Mouse (Mus musculus): ENCODE measurements around the gene Serpinb1b.

The Serpinb1b gene

GRCm38 (mm10) chr13:33090546-33090945 lies 12.2 kb downstream of the Serpinb1b start:
- DNase-seq (ENCODE audit: low read depth in 2 of 2, low spot score in 2 of 2), result no peak

GRCm38 (mm10) chr13:33091306-33091705 lies 12.9 kb downstream of the Serpinb1b start:
- no peak for DNase-seq (ENCODE audit: low read depth in 2 of 2, low spot score in 2 of 2)

GRCm38 (mm10) chr13:33095575-33095974 lies 17.2 kb downstream of the Serpinb1b start:
- no peak for DNase-seq (ENCODE audit: low read depth in 2 of 2, low spot score in 2 of 2)

GRCm38 (mm10) chr13:33105626-33106025 lies 27.3 kb downstream of the Serpinb1b start:
- DNase-seq (ENCODE audit: low read depth in 2 of 2, low spot score in 2 of 2), result no peak

GRCm38 (mm10) chr13:33113054-33113453 lies 34.7 kb downstream of the Serpinb1b start:
- no peak for DNase-seq (ENCODE audit: low read depth in 2 of 2, low spot score in 2 of 2)

GRCm38 (mm10) chr13:33137717-33138116 lies 59.3 kb downstream of the Serpinb1b start:
- DNase-seq (ENCODE audit: low read depth in 2 of 2, low spot score in 2 of 2), result no peak

- DNase-seq (ENCODE audit: low read depth in 2 of 2, low spot score in 2 of 2), result no peak
Observed at GRCm38 (mm10) chr13:33141435-33141834, 63.1 kb downstream of the Serpinb1b start.
